8 mouse cellular contexts compared by ENCODE assay signal in the genomic region with DNA sequence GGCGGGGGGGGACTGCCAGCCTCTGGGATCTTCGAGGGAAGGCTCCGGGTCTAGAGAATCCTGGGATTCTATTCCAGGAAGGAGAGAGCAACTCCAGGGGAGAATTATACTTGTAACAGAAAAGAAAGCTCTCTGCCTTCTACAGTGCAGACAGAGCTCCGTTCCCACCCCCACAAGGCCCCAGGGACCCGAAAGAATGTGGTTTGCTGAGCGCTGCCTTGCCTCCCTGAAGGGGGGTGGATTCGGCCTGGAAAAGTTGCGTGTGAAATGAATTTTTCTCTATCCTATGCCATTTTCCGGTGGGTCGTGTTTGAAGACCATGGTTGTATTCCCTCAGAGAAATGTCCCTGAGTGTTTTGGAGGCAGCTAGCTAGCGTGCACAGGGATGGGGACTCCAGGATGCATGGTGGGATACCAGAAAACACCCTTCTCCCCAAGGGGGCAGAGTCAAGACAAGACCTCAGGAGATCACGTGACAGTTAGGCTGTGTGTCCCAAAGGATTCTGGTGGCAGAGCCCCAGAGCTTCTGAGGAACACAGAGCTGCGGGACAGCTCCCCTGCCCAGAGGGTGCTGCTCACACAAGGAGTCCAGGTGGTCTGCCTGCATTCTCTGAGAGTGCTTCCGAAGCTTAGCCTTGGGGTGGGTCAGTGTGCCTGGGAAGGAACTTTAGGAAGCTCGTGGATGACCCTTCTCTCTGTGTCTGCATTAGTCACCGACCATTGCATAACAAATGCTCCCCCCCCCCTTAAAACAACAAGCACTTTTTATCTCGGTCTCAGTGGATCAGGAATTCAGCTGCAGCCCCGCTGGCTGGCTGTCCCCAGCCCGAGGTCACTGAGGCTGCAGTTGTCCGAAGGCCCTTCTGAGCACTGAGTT. TPM values are rescaled to one million over a fixed set of nuclear protein-coding genes. Genes with fewer than 3 reads are reported as not detected.
A peak's percentile ranks its signal among the peaks of the same experiment; 100 is the strongest.
DNase-seq lines count a peak whose midpoint lies in the region; ATAC-seq lines count a peak whose summit lies in the region.

No protein-coding gene starts in this region.

- peak overlapping the region; percentile 62 for H3K27ac ChIP-seq in hindbrain, embryonic 14.5 days
- H3K27ac ChIP-seq in liver, embryonic 11.5 days (ENCODE audit: low read depth, low read length) = peak overlapping the region; percentile 54; the same call in 1 of the 2 replicates
- peak overlapping the region; percentile 68 for H3K27ac ChIP-seq in neural tube, embryonic 13.5 days (replicated peaks)

- peak overlapping the region; percentile 22; the same call in 1 of the 2 replicates for H3K4me2 ChIP-seq in hindbrain, embryonic 14.5 days (replicated peaks)
- peak overlapping the region; percentile 40 for H3K4me2 ChIP-seq in liver, embryonic 11.5 days
- H3K4me2 ChIP-seq in neural tube, embryonic 13.5 days = peak overlapping the region; percentile 28

- H3K36me3 ChIP-seq in hindbrain, embryonic 14.5 days (replicated peaks; ENCODE audit: control insufficient read depth, insufficient read depth) = no peaks in the 10 kb centered on the region
- H3K36me3 ChIP-seq in liver, embryonic 11.5 days (ENCODE audit: control insufficient read depth, insufficient read depth, low read length) = no peaks in the 10 kb centered on the region
- no peaks in the 10 kb centered on the region for H3K36me3 ChIP-seq in neural tube, embryonic 13.5 days

- no peak overlapping the region for H3K4me3 ChIP-seq in hindbrain, embryonic 14.5 days (replicated peaks; ENCODE audit: low read length)
- no peak overlapping the region for H3K4me3 ChIP-seq in liver, embryonic 11.5 days (ENCODE audit: low read depth, low read length)
- no peak overlapping the region for H3K4me3 ChIP-seq in neural tube, embryonic 13.5 days

- peaks cover 39% of the 10 kb centered on the region for H3K4me1 ChIP-seq in hindbrain, embryonic 14.5 days (replicated peaks; ENCODE audit: control insufficient read depth, insufficient read depth, low read length)
- peaks cover 34% of the 10 kb centered on the region for H3K4me1 ChIP-seq in liver, embryonic 11.5 days (replicated peaks; ENCODE audit: control insufficient read depth, insufficient read depth, low read length)
- peaks cover 55% of the 10 kb centered on the region for H3K4me1 ChIP-seq in neural tube, embryonic 13.5 days (replicated peaks)

- H3K9ac ChIP-seq in hindbrain, embryonic 14.5 days = no peak overlapping the region
- H3K9ac ChIP-seq in liver, embryonic 11.5 days (ENCODE audit: low read depth, low read length) = 0 out of 2 replicates have a peak overlapping the region, but pooled peaks have one; percentile 22
- H3K9ac ChIP-seq in neural tube, embryonic 13.5 days = peak overlapping the region; percentile 58

- H3K27me3 ChIP-seq in hindbrain, embryonic 14.5 days (ENCODE audit: control insufficient read depth, insufficient read depth, low read length) = no peaks in the 10 kb centered on the region
- peaks cover 16% of the 10 kb centered on the region for H3K27me3 ChIP-seq in liver, embryonic 11.5 days (replicated peaks; ENCODE audit: control insufficient read depth, insufficient read depth, low read length)
- no peaks in the 10 kb centered on the region for H3K27me3 ChIP-seq in neural tube, embryonic 13.5 days

- no peak for ATAC-seq in hindbrain, embryonic 14.5 days (ENCODE audit: low FRiP score)
- ATAC-seq in liver, embryonic 11.5 days (replicated peaks; ENCODE audit: low FRiP score) = no peak
- ATAC-seq in neural tube, embryonic 13.5 days (ENCODE audit: low read depth) = no peak
- ATAC-seq in cerebellum, adult (ENCODE audit: insufficient number of reproducible peaks, low FRiP score, low TSS enrichment) = no peak

- no peaks in the 10 kb centered on the region for H3K9me3 ChIP-seq in hindbrain, embryonic 14.5 days (ENCODE audit: control insufficient read depth, low read length)
- H3K9me3 ChIP-seq in liver, embryonic 11.5 days (ENCODE audit: control insufficient read depth, low read length) = no peaks in the 10 kb centered on the region
- H3K9me3 ChIP-seq in neural tube, embryonic 13.5 days = no peaks in the 10 kb centered on the region

- peak; percentile 86 for DNase-seq in 3134 (ENCODE audit: extremely low read depth, insufficient read length, low spot score)
- peak; percentile 79 for DNase-seq in adrenal gland, postnatal 14 days
- DNase-seq in gastrocnemius, adult 8-10 months (ENCODE audit: low spot score in 2 of 2) = peak; percentile 74 to 75
- no peak for DNase-seq in hindbrain, embryonic 14.5 days (ENCODE audit: low spot score)
- DNase-seq in liver, embryonic 11.5 days (ENCODE audit: low spot score) = no peak
- DNase-seq in left cerebral cortex, adult 11 months (ENCODE audit: low spot score) = no peak

- WGBS in hindbrain, embryonic 14.5 days = 9% methylated on average over 20 of the region's 20 CpGs
- WGBS in liver, embryonic 11.5 days = 16% methylated on average over 20 of the region's 20 CpGs
- 10% methylated on average over 20 of the region's 20 CpGs for WGBS in neural tube, embryonic 13.5 days

RNA-seq across cellular contexts. Expression of a gene that starts 6.4 kb away (rescaled TPM):
- total RNA-seq in adrenal gland, postnatal 14 days (2021) = 1.6 and 3.5 TPM in 2 replicates
- total RNA-seq in gastrocnemius, adult 8-10 months (2022) = 1 to 10 TPM in 2 of 4 experiments, under 1 TPM in 2; 0.41 to 1.7 (median 0.77) TPM
- 1.6 TPM in 1 of 2 replicates, not detected in the other for polyA plus RNA-seq in hindbrain, embryonic 14.5 days (2014; fragmentation: Nextera tagmentation; extraction: Ambion mirVana)
- polyA plus RNA-seq in liver, embryonic 11.5 days (2014; fragmentation: Nextera tagmentation; extraction: Ambion mirVana) = 0.38 TPM in 1 of 2 replicates, not detected in the other
- 0.39 and 0.98 TPM in 2 replicates for polyA plus RNA-seq in neural tube, embryonic 13.5 days (2015; fragmentation: Nextera tagmentation; extraction: Ambion mirVana)

Comparison
In these comparisons a context has a peak if more than half of its experiments do, and no peak if none do; other contexts are left out.
1. DNase-seq: peak in 3134 (single experiment), adrenal gland, postnatal 14 days (single experiment) and gastrocnemius, adult 8-10 months (2 of 2); none in hindbrain, embryonic 14.5 days (single experiment), liver, embryonic 11.5 days (single experiment) and left cerebral cortex, adult 11 months (single experiment).
2. Peak in every context shown above with its lines, with median percentiles within 50 percentile points of each other: H3K27ac ChIP-seq and H3K4me2 ChIP-seq.